Mouse (Mus musculus): ENCODE data around the gene Tmem86a.

Tmem86a gene

GRCm38 (mm10) chr7:47076193-47076592 lies 25.8 kb downstream of the Tmem86a start:
- no peak for DNase-seq (ENCODE audit: low read depth, low spot score)

- DNase-seq (ENCODE audit: low read depth, low spot score) = no peak
Observed at GRCm38 (mm10) chr7:47076729-47077128, 26.3 kb downstream of the Tmem86a start.

- DNase-seq (ENCODE audit: low read depth, low spot score) = peak; percentile 51
Observed at GRCm38 (mm10) chr7:47077451-47077850, 27.1 kb downstream of the Tmem86a start.

- DNase-seq (ENCODE audit: low read depth, low spot score) = no peak
Observed at GRCm38 (mm10) chr7:47080868-47081267, 30.5 kb downstream of the Tmem86a start.

GRCm38 (mm10) chr7:47081277-47081676 lies 30.9 kb downstream of the Tmem86a start:
- peak; percentile 35 for DNase-seq (ENCODE audit: low read depth, low spot score)

GRCm38 (mm10) chr7:47085075-47085474 lies 34.7 kb downstream of the Tmem86a start:
- DNase-seq (ENCODE audit: low read depth, low spot score) = no peak

GRCm38 (mm10) chr7:47093935-47094334 lies 43.5 kb downstream of the Tmem86a start:
- DNase-seq (ENCODE audit: low read depth, low spot score) = no peak

- DNase-seq (ENCODE audit: low read depth, low spot score) = no peak
Observed at GRCm38 (mm10) chr7:47094969-47095368, 44.6 kb downstream of the Tmem86a start.

- no peak for DNase-seq (ENCODE audit: low read depth, low spot score)
Observed at GRCm38 (mm10) chr7:47098044-47098443, 47.6 kb downstream of the Tmem86a start.

GRCm38 (mm10) chr7:47099306-47099705 lies 48.9 kb downstream of the Tmem86a start:
- DNase-seq (ENCODE audit: low read depth, low spot score) = no peak

GRCm38 (mm10) chr7:47100615-47101014 lies 50.2 kb downstream of the Tmem86a start:
- no peak for DNase-seq (ENCODE audit: low read depth, low spot score)

- DNase-seq (ENCODE audit: low read depth, low spot score) = no peak
Observed at GRCm38 (mm10) chr7:47102970-47103369, 52.6 kb downstream of the Tmem86a start.

- peak; percentile 65 for DNase-seq (ENCODE audit: low read depth, low spot score)
Observed at GRCm38 (mm10) chr7:47103671-47104414, 53.4 kb downstream of the Tmem86a start.
